Mouse (Mus musculus) limb, embryonic 12.5 days (tissue): Measurements from ENCODE around the gene Tex264. TPM values are rescaled to one million over a fixed set of nuclear protein-coding genes. Genes with fewer than 3 reads are reported as not detected.
"Not testable (repeated sequence)": the region's sequence is repeated elsewhere in the genome, so short reads cannot be mapped to it uniquely, and the experiment has no call there.

Experiments
- ATAC-seq: fragments of 200-750 bp; cut with Nextera tagmentation; 2 replicates; pipeline ENCODE4 v1.8.0; 2017; ENCODE audit warnings: low read depth, moderate TSS enrichment; ENCODE audit not compliant: insufficient number of reproducible peaks, insufficient read depth, low FRiP score, low TSS enrichment
- H3K27ac ChIP-seq: fragments of 300-500 bp; sonication (generic); 2 replicates; pipeline ENCODE4 v1.5.1; 2016; ENCODE audit warnings: mild to moderate bottlenecking, moderate library complexity
- H3K27me3 ChIP-seq: fragments of 300-500 bp; sonication (generic); 2 replicates; pipeline ENCODE4 v1.6.1; 2016; ENCODE audit warnings: mild to moderate bottlenecking, moderate library complexity
- H3K36me3 ChIP-seq: fragments of 300-500 bp; sonication (generic); 2 replicates; pipeline ENCODE4 v1.6.1; 2016; ENCODE audit warnings: mild to moderate bottlenecking, moderate library complexity
- H3K4me1 ChIP-seq: fragments of 300-500 bp; sonication (generic); replicated peaks from 2 replicates; pipeline ENCODE4 v1.6.1; 2016
- H3K4me2 ChIP-seq: fragments of 300-500 bp; sonication (generic); 2 replicates; pipeline ENCODE4 v1.6.1; 2016; ENCODE audit warnings: mild to moderate bottlenecking, moderate library complexity
- H3K4me3 ChIP-seq: fragments of 300-500 bp; sonication (generic); replicated peaks from 2 replicates; pipeline ENCODE4 v1.5.1; 2016; ENCODE audit warnings: mild to moderate bottlenecking
- H3K9ac ChIP-seq: fragments of 300-500 bp; sonication (generic); replicated peaks from 2 replicates; pipeline ENCODE4 v1.6.1; 2016; ENCODE audit warnings: mild to moderate bottlenecking, moderate library complexity
- H3K9me3 ChIP-seq: fragments of 300-500 bp; sonication (generic); 2 replicates; pipeline ENCODE4 v1.6.1; 2016; ENCODE audit warnings: mild to moderate bottlenecking, moderate library complexity
- WGBS: fragments of 180-500 bp; shearing (Covaris S2); methylation state at CpG from one replicate; pipeline ENCODE4 v1.1.7; 2016; 5-methylcytosine and 5-hydroxymethylcytosine counted together
- polyA plus RNA-seq: library from polyadenylated mRNA; unstranded; fragments of >200 nt; fragmentation: Nextera tagmentation; extraction: Ambion mirVana; gene quantifications from 2 replicates; pipeline ENCODE4 v1.2.1, GENCODE M21; 2016

Gene Tex264
- polyA plus RNA-seq, 1 experiment from 2014 or later: 36.8 TPM

- no peaks in the 10 kb centered on the region for H3K9me3 ChIP-seq
- ATAC-seq: no peak
- H3K9ac ChIP-seq: no peak overlapping the region
- H3K4me3 ChIP-seq: no peak overlapping the region
- no peaks in the 10 kb centered on the region for H3K36me3 ChIP-seq
- H3K27ac ChIP-seq: no peak overlapping the region
- H3K27me3 ChIP-seq: peaks cover 6% of the 10 kb centered on the region; the same call in 1 of the 2 replicates
- no peak overlapping the region for H3K4me2 ChIP-seq
- 66% methylated on average over 5 of the region's 5 CpGs for WGBS
- H3K4me1 ChIP-seq: no peaks in the 10 kb centered on the region
Observed at GRCm38 (mm10) chr9:106641346-106641745, 44.4 kb downstream of the Tex264 start.

- Histone ChIP-seq H3K4me3 (no peak overlapping the region), H3K9ac (no peak overlapping the region), H3K27ac (no peak overlapping the region), H3K9me3 (no peaks in the 10 kb centered on the region), H3K36me3 (no peaks in the 10 kb centered on the region), H3K4me1 (no peaks in the 10 kb centered on the region), H3K4me2 (no peak overlapping the region), H3K27me3 (no peaks in the 10 kb centered on the region)
- ATAC-seq: no peak
- WGBS: 93% methylated on average over 8 of the region's 8 CpGs
Observed at GRCm38 (mm10) chr9:106638154-106638553, 47.6 kb downstream of the Tex264 start.

- H3K9me3 ChIP-seq: no peaks in the 10 kb centered on the region
- no peaks in the 10 kb centered on the region for H3K27me3 ChIP-seq
- no peak overlapping the region for H3K9ac ChIP-seq
- no peak overlapping the region for H3K4me3 ChIP-seq
- WGBS: 63% methylated on average over 5 of the region's 5 CpGs
- H3K4me1 ChIP-seq: peaks cover 5% of the 10 kb centered on the region
- no peak overlapping the region for H3K27ac ChIP-seq
- H3K4me2 ChIP-seq: no peak overlapping the region
- H3K36me3 ChIP-seq: no peaks in the 10 kb centered on the region
- ATAC-seq: no peak
Observed at GRCm38 (mm10) chr9:106632185-106632584, 53.5 kb downstream of the Tex264 start.

GRCm38 (mm10) chr9:106627796-106628195 lies 57.9 kb downstream of the Tex264 start:
- not testable (repeated sequence) for H3K27me3 ChIP-seq, H3K36me3 ChIP-seq, H3K9me3 ChIP-seq, H3K27ac ChIP-seq, ATAC-seq, H3K4me2 ChIP-seq, H3K4me1 ChIP-seq, H3K4me3 ChIP-seq, H3K9ac ChIP-seq
- 25% methylated on average over 8 of the region's 8 CpGs for WGBS

DNA sequence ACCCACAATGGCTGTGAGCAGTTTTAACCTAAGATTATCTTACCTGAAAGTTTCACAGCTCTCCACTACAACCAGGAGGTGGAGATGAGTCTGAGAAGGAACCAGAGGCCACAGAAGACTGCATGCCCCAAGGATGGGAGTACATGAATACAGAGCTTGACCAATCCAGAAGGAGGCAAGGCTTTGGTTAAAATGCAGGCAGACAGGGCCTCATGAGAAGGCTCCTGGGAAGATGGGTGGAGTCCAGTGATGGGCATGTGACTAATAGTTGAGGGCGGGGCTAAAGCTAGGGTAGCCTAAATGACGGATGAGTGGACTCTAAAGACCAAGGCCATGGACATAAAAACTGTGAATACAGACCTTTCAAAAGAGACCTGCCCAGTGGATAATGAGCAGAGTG lies 59.4 kb downstream of the Tex264 start, which contains the start of gene Iqcf6:
Gene Iqcf6, plus strand, starts transcription at position 301 of the 400 bp plus-strand sequence.
- no peak within 1 kb of the TSS for H3K9ac ChIP-seq
- no peak within 1 kb of the TSS for H3K27ac ChIP-seq
- no peaks in the 10 kb centered on the region for H3K36me3 ChIP-seq
- ATAC-seq: no peak
- H3K4me3 ChIP-seq: no peak within 1 kb of the TSS
- H3K27me3 ChIP-seq: no peaks in the 10 kb centered on the region
- H3K4me1 ChIP-seq: peaks cover 5% of the 10 kb centered on the region
- WGBS: 81% methylated on average over 2 of the region's 2 CpGs
- H3K4me2 ChIP-seq: no peak within 1 kb of the TSS
- no peaks in the 10 kb centered on the region for H3K9me3 ChIP-seq

- no peak for ATAC-seq
- Histone ChIP-seq H3K36me3 (no peaks in the 10 kb centered on the region), H3K4me3 (no peak overlapping the region), H3K27me3 (no peaks in the 10 kb centered on the region), H3K4me2 (no peak overlapping the region), H3K9ac (no peak overlapping the region), H3K4me1 (peaks cover 9% of the 10 kb centered on the region; the same call in 1 of the 2 replicates), H3K9me3 (peaks cover 4% of the 10 kb centered on the region; the same call in 1 of the 2 replicates), H3K27ac (no peak overlapping the region)
- 87% methylated on average over 3 of the region's 3 CpGs for WGBS
Observed at GRCm38 (mm10) chr9:106617496-106617895, 68.2 kb downstream of the Tex264 start.

DNA sequence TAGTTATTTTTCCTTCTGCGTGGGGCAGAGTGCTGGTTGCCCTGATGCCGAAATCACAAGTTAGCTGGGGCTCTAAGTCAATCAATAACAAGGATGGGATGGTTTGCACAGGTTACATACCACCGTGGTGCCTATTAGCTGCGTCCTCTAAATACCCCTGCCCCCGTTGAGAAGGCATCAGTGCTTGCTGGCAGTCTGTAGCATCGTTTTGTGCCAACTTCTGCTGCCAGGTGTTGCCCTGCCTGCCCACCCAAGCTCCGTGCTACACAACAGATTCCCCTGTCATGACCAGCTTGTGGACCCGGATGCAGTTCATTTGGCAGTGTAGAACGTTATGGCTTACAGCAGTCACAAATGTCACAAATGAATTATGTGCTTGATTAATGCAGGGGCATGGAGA lies 69.4 kb downstream of the Tex264 start:
- Histone ChIP-seq H3K27ac (no peak overlapping the region), H3K27me3 (no peaks in the 10 kb centered on the region), H3K4me2 (no peak overlapping the region), H3K4me3 (no peak overlapping the region), H3K9ac (no peak overlapping the region), H3K9me3 (peaks cover 4% of the 10 kb centered on the region; the same call in 1 of the 2 replicates), H3K36me3 (no peaks in the 10 kb centered on the region), H3K4me1 (peaks cover 9% of the 10 kb centered on the region; the same call in 1 of the 2 replicates)
- 89% methylated on average over 9 of the region's 9 CpGs for WGBS
- no peak for ATAC-seq

DNA sequence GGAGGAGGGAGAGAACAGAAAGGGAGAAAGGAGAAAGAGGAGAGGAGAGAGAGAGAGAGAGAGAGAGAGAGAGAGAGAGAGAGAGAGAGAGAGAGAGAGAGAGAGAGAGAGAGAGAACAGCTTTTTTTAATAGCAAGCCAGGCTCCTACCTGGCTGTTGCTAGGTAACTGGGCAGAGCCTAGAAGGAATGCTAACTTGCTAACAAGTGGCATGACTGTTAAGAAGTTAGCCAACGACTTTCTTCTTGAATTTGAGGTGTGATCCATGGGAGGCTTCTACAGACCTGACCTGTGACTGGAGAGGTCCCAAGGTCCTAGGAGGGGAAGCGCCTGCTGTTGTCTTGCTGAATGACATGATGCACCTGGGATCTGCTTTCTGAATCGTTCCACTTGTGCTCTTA lies 71.1 kb downstream of the Tex264 start:
- Histone ChIP-seq H3K36me3 (no peaks in the 10 kb centered on the region), H3K27ac (no peak overlapping the region), H3K27me3 (no peaks in the 10 kb centered on the region), H3K9me3 (peaks cover 3% of the 10 kb centered on the region; the same call in 1 of the 2 replicates), H3K4me2 (no peak overlapping the region), H3K4me3 (no peak overlapping the region), H3K9ac (no peak overlapping the region), H3K4me1 (peaks cover 9% of the 10 kb centered on the region; the same call in 1 of the 2 replicates)
- 45% methylated on average over 3 of the region's 3 CpGs for WGBS
- ATAC-seq: no peak

DNA sequence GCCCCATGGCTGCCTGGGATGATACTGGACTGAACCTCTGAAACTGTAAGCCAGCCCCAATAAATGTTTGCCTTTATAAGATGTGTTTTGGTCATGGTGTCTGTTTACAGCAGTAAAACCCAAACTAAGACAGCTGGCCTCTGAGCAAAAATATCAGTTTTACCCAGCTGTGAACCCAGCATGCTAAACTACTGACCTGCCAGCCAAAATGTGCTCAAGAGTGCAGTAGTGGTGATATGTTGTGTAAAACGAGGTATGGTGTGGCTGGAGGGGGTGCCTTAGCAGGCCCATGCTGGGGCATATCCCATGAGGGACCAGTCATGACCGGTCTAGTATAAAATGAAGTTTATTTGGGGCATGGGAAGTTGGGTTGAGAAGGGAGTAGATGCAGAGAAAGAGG lies 71.8 kb downstream of the Tex264 start:
- Histone ChIP-seq H3K9me3 (no peaks in the 10 kb centered on the region), H3K4me3 (no peak overlapping the region), H3K36me3 (no peaks in the 10 kb centered on the region), H3K4me1 (peaks cover 9% of the 10 kb centered on the region; the same call in 1 of the 2 replicates), H3K4me2 (no peak overlapping the region), H3K27me3 (no peaks in the 10 kb centered on the region), H3K27ac (no peak overlapping the region), H3K9ac (no peak overlapping the region)
- 67% methylated on average over 2 of the region's 2 CpGs for WGBS
- no peak for ATAC-seq

DNA sequence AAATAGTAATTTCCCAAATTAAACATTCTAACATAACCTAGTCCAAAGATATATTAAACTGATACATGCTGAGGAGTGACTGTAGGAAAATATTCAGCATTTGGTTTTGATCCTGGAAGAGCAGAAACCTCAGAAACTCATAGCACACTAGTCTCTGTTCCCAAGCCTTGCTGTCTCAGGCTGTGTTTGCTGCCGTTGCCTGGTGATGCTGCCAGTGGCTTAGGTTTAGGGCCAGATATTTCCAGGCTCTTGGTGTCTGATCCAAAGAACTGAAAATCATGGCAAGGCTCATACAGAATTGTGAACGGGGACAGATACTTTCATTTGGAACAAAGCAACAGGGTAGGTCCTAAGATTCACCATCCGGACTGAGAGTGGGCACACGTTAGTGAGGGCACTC lies 75.0 kb downstream of the Tex264 start:
- H3K9me3 ChIP-seq: no peaks in the 10 kb centered on the region
- H3K27me3 ChIP-seq: no peaks in the 10 kb centered on the region
- H3K9ac ChIP-seq: no peak overlapping the region
- H3K4me3 ChIP-seq: no peak overlapping the region
- no peak overlapping the region for H3K27ac ChIP-seq
- peaks cover 9% of the 10 kb centered on the region; the same call in 1 of the 2 replicates for H3K4me1 ChIP-seq
- WGBS: 89% methylated on average over 4 of the region's 4 CpGs
- ATAC-seq: no peak
- no peak overlapping the region for H3K4me2 ChIP-seq
- no peaks in the 10 kb centered on the region for H3K36me3 ChIP-seq
